Mouse (Mus musculus) c-Kit-positive CD71-negative TER-119-negative erythroid progenitor cells, embryonic 14.5 days (primary cell): ENCODE measurements around the gene Pkdrej.
"Not testable (repeated sequence)": the region's sequence is repeated elsewhere in the genome, so short reads cannot be mapped to it uniquely, and the experiment has no call there.

Experiments used
- DNase-seq: peaks from one replicate; pipeline ENCODE4 v3.0.0-alpha.2; 2013; ENCODE audit warnings: low read depth

Gene Pkdrej

DNA sequence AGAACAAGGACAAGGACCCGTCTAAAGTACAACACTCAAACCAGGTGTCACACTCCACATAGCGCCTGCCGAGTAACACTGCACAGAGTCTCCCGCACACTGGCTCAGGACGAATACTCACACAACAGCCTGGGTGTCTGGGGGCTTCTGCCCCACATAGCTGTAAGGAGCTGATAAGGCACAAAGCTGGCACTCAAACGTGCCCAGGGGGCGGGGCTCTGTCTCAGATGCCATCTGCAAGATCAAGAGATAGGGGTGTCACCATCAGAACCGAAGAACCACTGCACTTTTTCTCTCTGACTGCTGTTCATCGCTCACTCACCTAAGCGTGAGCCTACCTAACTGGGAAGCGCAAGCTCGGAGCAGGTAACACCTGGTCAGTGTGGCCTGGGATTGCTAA, 12.4 kb downstream of the Pkdrej start:
- no peak for DNase-seq

DNA sequence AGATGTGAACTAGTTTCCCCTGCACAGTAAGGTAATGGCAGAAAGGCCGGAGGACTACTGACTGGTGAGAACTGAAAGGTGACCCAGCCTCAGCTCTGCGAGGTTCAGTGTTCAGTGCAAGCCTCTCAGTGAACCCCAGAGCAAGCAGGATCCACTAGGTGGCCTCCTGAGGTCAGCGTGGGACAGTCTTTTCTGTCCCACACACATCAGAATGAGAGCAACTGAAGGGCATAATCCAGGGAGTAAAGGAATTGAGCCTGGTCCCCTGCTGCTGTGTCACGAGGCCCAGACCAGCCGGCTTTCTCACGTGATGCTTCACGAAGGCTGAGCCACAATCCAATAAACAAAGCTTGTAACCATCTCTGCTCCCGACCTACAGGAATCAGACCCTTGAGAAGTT, 13.1 kb downstream of the Pkdrej start:
- no peak for DNase-seq

DNA sequence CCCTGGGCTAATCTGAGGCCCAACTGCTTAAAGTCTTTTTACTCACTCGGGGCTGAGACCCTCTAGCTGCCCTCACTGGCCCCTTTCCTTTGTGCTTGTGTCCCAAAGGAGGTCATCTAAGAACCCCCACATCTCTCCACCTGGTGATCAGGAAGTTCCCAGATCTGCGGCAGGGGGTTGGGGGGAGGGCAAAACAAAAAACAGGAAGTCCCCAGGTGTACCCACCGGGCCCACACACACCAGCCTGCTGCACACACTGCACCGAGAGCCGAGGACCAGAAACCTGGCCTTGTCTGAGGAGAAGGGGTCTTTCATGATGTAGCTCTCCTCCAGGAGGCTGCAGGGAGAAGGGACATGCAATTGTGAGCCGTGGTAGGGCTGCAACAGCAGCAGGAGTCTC, 13.5 kb downstream of the Pkdrej start:
- DNase-seq = no peak

DNA sequence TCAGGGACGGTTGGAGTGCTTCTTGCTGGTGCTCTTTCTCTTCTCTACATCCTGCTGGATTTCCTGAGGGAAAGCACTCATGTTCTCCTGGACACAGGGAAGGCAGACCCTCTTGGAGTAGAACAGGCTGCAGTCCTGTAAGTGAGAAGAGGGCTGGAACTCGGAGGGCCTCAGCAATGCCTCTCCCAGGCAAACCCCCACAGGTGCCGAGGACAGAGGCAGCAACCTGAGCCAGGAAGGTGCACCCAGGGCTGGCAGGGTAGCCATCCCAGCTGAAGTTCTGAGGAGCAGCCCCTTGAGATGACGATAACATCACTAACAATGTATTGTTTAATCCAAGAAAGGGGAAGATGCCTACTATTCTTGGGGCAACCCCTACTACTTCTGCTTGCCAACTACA, 14.1 kb downstream of the Pkdrej start:
- no peak for DNase-seq

DNA sequence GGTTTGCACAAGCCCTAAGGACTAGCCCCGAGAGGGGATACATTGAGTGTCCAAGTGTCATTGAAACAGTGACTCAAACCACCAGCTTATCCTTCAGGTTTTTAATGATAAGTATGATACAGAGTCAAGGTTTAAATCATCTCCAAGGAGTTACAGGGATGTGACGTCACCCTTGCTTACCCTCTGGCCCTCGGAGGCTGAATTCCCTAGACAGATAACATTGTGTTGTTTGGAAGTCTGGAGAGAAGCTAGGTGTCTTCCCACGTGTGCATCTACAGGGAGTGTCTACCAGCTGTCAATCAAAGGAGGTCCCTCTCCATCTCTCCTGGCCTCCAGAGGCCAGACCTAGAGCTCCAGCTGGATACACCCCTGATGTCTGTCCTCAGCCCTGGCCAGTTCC, 14.6 kb downstream of the Pkdrej start:
- DNase-seq = no peak

DNA sequence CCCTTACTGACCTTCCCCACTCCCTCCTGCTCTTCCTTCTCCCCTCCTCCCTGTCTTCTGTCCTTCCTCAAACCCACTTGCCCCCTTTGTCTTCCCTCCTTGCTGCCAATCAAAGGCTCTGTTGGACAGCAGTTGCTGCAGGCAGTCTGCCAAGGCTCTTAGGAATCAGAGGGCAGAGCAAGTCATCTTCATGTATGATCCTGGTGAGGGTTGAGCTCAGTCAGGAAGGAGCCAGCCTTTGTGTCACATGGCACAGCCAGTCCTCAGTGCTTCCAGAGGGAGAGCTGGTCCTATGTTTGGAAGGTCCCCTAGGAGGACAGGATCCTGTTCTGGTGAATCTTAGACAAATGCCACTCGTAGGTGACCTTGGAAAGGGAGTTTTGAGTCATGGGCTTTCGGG, 18.6 kb downstream of the Pkdrej start:
- no peak for DNase-seq

DNA sequence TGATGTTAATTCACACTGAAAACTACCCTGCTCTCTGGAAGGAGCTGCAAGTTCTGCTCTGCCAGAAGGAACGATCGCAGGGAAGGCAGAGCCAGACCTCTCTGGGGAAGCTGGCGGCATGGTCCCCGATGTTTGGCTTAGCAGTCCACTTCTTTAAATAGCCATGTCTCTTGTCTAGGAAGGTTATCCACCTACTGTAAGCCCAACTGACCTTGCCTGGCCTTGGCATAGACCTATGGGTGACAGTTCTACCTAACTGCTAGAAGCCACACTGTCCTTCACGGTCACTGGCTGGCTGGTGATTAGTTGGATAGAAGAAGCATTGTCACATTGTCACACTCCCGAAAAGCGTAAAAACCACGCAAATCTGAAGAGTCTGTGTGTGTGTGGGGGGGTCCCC, 22.9 kb downstream of the Pkdrej start:
- DNase-seq = no peak

DNA sequence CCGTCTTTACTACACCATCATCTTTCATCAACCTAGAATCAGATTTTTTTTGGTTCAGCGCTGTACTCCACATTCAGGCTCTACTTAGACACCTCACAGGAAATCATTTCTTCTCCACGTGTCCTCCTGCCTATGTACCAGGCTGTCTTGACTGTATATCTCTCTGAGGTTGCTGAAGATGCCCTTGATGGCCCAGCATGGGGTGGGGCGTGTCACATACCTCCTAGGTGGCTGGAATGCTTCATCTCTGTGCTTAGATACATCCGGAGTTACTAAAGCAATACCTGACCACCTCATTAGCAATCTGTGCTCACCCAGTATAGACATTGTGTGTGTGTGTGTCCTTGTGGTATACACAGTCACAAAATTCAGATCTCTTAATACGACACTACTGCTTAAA, 26.0 kb downstream of the Pkdrej start:
- no peak for DNase-seq

DNA sequence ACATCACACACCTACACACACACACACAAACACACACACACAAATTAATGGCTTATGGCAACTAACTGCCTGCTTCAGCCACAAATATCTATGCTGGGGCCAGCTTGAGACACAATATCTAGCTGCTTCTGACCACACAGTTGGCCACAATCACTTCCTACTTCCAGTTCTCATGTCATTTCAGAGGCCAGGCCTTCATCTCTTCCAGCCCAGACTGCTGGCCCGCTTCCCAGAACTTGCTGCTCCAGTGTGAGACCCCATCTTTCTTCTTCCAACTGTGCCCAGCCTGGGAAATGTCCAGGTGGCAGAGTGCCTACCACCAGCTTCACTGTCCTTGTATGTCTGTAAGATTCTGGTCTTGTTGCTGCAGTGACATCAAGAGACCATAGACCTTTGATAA, 28.7 kb downstream of the Pkdrej start:
- no peak for DNase-seq

DNA sequence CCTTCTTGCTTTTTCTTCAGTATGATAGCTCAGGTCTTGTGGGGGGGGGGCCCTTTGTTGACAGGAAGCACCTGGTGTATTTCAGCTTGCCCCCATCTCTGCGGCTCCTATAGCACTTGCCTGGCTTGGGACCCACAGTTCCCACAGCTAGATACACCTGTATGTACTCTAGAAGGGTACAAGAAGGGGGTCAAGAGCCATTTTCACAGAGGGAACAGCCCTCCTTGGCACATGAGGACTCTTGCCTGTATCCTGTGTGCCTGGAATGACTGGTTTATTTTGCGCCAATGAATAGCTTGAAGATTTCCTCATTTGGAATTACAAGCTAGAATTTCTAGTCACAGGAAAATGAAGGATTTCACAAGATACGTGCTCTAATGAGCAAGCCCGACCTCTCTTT, 30.1 kb downstream of the Pkdrej start:
- no peak for DNase-seq

DNA sequence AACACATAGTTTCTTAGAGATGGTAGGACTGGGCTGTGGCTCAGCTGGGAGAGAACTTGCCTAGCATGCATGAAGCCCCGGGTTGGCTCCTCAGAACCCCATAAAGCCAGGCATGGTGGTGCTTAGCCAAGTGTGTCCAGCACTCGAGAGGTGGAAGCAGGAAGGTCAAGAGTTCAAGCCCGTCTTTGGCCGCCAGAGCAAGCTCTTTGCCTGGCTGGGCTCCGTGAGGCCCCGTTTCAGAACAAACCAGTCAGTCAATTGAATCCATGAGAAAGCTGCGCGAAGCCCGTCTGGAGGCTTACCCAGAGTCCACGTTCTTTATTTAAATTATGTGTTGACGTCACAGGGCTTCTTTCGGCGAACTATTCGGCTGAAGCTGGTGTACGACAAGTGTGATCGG, 32.9 kb downstream of the Pkdrej start:
- DNase-seq = no peak

DNA sequence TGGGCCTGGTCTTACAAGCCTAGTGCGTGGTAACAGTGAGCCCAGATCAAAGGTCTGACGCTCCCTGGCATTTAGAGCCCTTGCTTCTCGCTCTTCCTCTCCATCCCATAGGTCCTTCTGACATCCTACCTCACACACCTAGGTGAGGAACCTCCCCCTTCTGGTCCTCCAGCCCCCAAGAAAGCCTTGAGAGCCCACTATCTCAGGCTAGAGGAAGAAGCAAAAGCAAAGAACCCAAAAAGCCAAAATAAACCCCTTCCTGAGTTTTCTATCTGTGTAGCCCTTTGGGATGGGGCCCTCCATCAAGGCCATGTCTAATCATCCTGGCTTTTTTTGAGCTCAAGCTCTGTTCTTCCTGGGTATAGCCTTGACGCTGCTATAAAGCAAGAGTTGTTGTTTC, 33.5 kb downstream of the Pkdrej start:
- no peak for DNase-seq

DNA sequence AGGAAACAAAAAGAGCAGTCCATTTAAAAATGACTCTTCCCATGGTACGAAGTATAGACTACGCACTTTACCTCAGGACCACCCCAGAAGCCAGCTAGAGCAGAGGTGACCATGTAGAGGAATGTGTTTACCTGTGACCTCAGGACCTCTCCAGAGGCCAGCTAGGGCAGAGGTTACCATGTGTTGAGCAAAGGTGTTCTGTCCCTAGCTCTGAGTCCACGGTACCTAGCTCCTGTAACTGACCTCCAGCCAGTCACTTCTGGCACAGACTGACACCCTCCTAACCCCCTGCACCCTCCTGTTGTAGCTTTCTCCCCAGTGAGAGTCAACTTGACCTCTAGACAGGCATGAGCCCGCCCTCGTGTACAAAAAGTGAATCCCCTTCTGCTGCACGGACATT, 34.1 kb downstream of the Pkdrej start:
- no peak for DNase-seq

DNA sequence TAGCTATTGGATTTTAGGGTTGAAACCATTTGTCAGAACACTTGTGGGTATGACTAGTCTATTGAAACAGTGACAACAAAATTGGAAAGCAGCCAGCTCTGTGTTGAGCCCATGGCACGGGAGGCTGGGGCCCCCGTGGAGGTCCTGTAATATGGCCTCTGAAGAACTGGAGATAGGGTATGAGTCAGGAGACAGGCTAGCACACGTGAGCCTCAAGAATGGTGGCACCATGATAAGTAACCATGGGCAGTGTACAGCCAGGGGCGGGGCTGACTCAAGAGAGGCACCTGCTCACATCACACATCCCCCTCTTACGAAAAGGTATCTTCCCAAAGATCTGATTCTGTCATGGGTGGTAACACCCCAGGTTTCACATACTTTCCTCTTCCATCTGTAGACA, 34.8 kb downstream of the Pkdrej start:
- no peak for DNase-seq

DNA sequence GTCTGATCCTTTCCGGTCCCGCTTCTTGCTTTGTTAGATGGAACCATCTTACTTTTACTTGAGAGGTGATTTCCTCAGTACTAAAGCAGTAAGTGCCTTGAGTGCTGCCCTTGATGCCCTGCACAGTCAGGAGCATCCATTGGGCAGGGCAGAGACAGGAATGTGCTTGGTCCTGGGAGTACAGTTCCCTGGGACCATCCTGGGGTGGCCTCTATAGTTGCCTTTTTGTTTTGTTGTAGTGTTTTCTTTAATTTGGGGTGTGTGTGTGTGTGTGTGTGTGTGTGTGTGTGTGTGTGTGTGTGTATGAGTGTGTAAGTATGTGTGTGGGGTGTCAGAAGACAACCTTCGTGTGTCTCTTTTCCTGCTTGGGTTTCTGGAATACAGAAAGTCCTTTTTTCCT, 37.2 kb downstream of the Pkdrej start:
- no peak for DNase-seq

DNA sequence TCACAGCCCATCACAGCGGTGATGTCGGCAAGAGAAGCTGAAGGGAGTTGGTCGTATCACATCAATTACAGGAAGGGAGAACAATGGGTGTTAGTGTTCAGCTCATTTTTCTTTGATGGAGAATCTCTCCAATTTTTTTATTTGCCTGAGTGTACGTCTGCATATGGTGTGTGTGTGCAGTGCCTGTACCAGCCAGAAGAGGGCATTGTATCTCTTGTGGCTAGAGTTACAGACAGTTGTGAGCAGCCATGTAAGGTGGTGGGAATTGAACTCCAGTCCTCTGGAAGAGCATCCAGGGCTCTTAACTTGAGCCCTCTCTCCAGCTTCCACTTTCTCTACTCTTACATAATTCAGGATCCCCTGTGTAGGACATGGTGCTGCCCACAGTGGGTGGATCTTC, 38.4 kb downstream of the Pkdrej start:
- no peak for DNase-seq

DNA sequence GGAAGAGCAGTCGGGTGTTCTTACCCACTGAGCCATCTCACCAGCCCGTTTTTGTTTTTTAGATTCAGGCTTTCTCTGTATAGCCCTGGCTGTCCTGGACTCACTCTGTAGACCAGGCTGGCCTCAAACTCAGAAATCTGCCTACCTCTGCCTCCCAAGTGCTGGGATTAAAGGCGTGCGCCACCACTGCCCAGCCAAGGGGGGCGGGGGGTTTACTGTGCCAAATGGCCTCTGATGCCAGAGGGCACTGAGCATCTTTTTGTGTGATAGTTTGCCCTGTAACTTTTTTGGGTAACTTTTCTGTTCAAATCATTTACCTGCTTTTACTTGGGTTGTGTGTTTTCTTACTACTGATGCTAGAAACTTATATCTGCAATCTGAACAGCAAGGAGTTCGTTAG, 42.6 kb downstream of the Pkdrej start:
- DNase-seq = not testable (repeated sequence)

DNA sequence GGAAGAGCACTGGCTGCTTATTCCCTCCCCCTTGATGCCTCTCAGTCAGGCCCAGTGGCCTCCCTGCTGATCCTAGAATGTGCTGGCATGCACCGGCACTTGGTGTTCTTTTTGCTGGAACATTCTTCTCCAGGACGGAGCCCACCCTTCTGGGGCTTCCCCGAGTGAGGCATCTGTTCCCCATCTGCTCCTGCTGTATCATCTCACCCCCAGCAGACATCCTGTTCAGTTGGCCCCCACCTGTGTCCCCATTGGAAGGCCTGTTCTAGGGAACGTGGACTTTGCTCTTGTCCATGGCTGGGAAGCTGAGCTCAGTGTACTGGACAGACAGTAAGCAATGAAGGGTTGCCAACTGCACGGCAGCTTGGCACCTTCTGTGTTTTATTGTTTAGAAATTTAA, 44.8 kb downstream of the Pkdrej start:
- no peak for DNase-seq

DNA sequence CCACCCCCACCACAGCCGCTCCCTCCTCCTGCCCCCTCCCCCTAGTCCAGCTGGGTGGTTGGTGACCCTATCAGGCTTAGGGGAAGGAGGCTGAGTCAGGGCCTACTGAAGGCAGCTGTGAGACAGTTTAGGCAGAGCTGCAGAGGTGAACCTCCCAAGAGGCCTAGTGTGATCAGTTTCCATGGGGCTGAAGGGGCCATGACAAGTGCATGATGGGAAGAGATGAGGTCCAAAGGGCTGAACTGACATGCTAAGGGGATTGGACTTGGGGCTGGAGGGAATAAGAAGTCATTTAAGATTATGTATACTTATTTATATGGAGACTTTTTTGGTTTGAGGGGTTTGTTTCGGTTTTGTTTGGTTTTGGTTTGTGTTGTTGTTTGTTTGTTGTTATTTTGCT, 45.3 kb downstream of the Pkdrej start:
- DNase-seq = no peak

DNA sequence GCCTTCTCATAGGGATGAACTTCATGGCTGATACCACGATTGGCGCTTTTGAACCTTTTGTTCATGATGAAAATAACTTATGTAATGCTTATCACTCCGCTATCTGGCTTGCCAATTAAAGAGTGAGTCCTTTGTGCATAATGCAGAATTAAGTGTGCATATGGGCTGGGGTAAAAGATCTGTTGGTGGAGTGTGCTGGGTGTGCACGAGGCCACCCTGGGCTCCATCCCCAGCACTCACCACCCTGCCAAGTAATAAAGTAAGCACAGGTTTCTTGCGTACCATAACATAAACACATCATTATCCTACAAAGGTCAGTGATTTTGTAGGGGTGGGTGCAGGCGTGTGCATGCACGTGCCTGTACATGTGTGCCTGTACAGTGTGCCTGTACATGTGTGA, 46.5 kb downstream of the Pkdrej start:
- no peak for DNase-seq

DNA sequence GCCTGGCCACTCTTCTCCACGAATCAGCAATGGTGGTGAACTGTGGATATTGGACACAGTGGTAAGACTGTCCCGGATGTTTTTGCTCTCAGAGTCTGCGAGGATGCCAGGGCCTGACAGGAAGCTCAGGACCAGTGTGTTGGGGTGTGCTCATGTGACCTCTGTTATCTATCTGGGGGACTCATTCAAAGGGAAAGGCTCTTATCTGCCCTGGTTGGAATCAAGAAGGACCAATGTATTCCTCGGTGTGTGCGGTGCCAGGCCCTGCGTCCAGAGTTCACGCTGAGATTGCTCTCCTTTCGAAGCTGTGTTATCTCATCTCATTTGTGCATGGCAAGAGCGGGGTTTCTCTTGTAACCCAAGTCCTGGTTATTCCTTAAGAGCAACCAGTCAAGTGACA, 47.1 kb downstream of the Pkdrej start:
- DNase-seq = no peak

DNA sequence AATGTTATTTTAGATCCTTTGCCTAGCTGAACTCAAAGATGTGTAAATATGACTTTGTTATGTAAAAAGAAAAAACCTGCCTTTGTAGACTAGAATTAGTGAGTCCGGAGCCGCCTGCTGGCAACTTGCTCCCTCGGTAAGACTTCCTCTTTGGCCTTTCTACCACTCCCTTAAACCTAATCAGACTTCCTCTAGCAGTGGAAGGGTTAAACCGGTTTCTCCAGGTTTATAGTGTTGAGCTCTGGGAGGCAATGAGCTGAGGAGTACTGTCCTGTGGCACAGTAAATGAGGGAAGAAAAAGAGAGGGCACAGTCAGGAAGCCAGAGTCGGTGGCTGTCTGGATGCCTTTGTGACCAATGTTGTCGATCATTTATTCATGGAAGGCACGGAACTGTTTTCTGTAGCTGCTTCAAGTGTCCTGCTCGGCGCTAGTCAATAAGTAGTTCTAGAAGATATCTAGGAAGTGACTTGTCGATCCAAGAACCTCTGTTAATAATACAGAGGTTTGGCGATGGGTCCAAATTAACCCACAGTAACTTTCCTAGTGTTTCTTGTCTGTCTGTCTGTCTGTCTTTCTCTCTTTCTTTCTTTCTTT, 49.3 kb downstream of the Pkdrej start:
- no peak for DNase-seq

DNA sequence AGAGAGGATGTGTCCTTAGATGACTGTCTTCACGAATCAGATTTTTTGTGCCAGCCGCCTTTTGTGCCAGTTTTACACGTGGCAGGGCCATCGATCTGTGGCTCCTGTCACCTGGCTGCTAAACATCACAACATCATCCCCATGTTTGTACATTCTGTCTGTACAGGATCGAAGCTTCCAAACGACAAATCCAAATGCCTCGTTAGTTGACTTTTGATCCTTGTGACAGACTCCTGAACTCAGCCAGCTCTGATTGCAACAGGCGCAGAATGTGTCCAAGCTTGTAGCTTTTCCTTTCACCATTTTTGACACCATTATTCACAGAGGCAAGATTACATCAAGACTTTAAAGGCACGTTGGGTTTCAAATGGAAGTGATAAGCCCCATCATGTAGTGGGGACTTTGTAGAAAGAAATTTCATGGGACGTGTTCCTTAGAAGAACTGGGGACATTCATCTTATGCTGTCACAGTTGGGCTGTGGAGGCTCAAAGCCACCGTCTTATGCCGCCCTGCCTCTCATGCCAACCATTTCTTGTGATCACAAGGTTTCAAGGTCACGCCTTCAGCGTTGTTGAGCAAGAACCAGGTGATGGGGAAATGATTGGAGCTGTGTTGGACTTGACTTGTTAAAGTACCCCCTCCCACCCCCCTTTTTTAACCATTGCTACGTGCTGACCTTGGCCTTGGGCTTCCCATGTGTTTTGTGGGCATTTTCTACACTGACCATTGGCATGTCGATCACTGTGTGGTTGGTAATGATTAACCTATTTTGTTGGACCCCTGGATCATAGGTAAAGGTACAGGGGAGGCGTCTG, 50.0 kb downstream of the Pkdrej start:
- no peak for DNase-seq

DNA sequence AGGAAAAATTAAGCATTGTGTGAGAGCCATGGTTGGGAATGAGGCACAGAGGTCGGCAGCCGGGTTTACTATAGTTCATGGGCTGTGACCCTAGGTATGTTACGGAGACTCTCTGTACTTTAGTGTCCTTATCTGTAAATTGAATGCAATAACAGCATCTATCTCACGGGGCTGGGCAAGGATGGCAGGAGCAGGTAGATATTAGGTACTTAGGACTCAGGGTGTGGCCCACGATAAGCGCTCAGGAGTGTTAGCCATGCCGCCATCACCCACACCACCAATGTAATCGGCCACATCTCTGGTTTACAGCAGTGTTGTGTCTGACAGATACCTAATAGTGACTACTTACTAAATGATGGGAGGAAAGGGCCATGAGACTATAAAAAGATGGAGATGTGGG, 52.5 kb downstream of the Pkdrej start:
- no peak for DNase-seq
